Mouse (Mus musculus) 3134 (cell line): ENCODE results near the gene Cyp17a1.

Experiments
- DNase-seq: peaks from one replicate; pipeline ENCODE4 v3.0.0-alpha.2; 2011; ENCODE audit warnings: low spot score; ENCODE audit not compliant: insufficient read length; ENCODE audit errors: extremely low read depth

Cyp17a1 gene

GRCm38 (mm10) chr19:46644343-46644792 lies 28.6 kb downstream of the Cyp17a1 start:
- no peak for DNase-seq

DNA sequence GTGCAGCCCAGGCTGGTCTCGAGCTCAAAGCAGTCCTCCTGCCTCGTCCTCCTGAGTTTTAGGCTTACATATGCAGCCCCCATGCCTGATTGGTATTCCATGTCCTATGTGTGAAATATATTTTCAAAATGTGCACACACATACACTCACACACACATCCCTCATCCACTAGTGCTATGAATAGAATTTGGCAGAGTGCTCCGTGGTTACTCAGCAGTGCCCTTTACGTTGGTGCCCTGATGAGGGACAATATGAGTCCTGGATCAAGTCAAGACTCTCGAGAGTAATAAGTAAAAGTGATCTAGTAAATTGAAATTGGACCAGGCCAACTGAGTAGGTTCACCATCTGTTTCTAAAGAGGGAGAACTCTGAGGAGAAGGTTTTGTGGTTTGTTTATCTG lies 29.7 kb downstream of the Cyp17a1 start:
- DNase-seq, result no peak

DNA sequence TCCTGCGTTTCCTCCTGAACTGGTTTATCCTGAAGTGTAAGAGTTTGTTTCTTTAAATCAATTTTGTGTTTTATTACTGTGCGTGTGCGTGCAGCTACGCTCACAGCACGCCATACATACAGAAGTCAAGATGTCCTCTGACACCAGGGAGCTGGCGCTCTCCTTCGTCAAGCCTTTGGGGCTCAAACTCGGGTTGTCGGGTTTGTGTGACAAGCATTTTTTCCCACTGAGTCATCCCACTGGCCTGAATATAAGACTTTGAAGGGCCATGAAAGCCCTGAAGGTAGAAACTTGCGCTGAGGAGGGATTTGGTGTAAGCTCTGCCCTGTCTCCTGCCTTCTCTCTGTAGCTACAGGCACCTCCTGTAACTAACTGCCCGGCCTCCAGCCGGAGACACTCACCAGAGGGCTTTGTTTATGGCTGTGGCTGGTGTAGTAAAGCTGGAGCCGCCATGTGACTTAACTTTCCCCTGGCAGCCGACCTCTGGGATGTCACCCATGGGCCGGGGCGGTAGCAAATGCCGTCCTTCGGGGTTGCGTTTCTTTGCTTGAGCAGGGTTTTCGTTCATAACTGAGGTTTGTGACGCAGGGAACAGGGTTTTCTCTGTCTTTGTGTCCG lies 30.7 kb downstream of the Cyp17a1 start:
- peak; percentile 75 for DNase-seq

DNA sequence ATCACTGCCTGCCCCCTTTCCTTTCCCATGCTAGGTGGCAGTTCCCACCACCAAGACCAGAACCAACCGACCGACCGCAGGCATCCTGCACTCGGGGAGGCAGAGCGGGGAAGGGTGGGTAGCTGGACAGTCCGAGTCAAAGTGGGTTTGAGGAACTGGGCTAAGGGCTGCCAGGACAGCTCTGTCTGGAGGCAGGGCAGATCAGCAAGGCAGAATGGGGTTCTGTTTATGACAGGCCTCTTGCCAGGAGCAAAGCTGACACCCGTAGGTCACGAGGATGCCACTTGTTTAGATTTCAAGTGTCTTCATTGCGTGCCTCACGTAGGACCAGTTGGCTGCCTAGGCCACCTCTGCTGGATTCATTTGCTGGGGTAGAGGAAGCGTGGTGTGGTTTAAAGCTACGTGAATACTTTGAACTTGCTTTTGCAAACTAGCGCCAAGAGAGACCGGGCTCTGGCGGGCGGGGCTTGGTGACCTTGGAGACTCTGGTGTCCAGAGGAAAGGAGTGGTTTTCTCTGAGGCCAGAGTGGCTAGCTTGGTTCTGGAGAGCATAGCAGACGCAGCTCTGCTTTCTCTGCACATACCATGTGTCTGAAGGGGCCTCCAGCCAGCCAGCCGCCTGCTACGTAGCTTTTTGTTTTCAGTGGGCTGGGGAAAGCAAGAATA lies 31.4 kb downstream of the Cyp17a1 start:
- peak; percentile 69 for DNase-seq

GRCm38 (mm10) chr19:46640780-46641179 lies 32.2 kb downstream of the Cyp17a1 start:
- DNase-seq, result no peak

DNA sequence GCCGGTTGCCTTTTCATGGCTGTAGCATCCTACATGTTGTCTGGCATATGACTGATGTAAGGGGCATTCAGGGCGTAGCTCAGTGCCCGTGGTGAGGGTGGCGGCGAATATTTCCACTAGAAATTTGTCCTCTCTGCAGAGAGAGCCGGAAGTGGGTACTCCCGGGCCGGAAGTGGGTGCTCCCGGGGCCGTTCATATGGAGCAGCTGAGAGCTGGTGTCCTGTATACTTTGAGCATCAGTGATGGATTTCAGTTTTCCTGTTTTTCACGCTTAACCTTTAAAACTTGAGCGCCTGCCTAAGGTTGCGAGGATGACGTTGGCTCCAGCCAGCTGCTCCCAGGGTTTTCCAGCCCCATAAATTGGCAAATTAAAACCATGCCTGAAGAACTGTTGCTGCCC lies 33.5 kb downstream of the Cyp17a1 start:
- no peak for DNase-seq

GRCm38 (mm10) chr19:46639053-46639452 lies 33.9 kb downstream of the Cyp17a1 start:
- DNase-seq, result no peak

- no peak for DNase-seq
Measured at GRCm38 (mm10) chr19:46637598-46637997, 35.4 kb downstream of the Cyp17a1 start.

DNA sequence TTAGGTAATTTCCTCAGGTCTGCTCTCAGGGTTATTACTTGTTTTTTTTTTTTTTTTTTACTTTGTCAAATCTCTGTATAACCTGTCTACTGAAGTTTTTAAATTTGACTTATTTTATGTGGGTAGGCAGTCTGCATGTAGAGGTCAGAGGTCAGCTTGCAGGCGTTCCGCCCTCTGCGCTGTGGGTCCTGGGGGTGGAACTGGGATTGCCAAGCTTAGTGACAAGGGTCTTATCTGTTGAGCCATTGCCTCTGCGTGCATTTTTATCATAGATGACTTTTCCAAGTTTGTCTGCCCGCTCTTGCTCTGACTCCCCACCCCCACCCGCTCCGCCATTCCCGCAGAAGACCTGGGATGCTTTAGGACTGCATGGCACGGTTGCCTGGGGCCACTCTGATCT lies 37.2 kb downstream of the Cyp17a1 start:
- DNase-seq, result no peak

GRCm38 (mm10) chr19:46631637-46632036 lies 41.3 kb downstream of the Cyp17a1 start:
- DNase-seq, result no peak

DNA sequence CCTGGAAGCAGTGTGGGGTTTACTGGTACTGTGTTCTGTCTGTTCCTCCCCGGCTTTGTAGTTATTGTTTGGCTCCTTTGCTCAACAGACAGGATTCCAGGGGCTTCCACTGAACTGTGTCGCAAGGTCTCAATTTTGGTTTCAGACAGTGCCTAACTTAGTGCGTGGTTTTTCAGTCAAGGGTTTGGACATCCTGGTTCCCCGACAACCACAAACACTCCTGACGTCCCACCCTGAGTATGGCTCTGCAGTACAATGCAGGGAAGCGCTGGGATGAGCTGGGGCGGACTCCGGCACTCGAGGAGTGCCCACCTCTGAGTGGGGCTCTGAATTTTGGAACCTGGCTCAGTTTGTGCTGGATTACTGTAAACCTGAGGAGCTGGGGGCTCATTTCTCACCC lies 43.2 kb downstream of the Cyp17a1 start:
- no peak for DNase-seq

DNA sequence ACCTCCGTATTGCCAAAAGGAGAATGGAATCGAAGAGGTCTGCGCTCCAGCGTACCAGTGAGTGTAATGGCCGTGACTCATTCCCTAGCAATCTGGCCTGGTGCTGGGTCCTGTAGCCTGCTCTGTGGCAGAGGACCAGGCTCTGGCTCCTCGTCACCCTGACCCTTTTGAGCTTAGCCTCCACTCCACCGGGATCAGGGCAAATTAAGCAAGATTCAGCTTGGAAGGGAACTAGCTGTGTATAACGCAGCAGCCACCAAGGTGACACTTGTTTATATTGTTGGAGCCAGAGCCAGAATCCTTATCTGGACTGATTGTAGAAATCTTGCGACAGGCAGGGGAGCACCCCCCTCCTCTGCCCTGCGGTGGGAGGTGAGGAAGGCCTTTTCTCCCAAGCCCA lies 44.6 kb downstream of the Cyp17a1 start:
- no peak for DNase-seq

- DNase-seq, result no peak
Measured at GRCm38 (mm10) chr19:46625519-46625918, 47.5 kb downstream of the Cyp17a1 start.

GRCm38 (mm10) chr19:46625015-46625414 lies 48.0 kb downstream of the Cyp17a1 start:
- no peak for DNase-seq

DNA sequence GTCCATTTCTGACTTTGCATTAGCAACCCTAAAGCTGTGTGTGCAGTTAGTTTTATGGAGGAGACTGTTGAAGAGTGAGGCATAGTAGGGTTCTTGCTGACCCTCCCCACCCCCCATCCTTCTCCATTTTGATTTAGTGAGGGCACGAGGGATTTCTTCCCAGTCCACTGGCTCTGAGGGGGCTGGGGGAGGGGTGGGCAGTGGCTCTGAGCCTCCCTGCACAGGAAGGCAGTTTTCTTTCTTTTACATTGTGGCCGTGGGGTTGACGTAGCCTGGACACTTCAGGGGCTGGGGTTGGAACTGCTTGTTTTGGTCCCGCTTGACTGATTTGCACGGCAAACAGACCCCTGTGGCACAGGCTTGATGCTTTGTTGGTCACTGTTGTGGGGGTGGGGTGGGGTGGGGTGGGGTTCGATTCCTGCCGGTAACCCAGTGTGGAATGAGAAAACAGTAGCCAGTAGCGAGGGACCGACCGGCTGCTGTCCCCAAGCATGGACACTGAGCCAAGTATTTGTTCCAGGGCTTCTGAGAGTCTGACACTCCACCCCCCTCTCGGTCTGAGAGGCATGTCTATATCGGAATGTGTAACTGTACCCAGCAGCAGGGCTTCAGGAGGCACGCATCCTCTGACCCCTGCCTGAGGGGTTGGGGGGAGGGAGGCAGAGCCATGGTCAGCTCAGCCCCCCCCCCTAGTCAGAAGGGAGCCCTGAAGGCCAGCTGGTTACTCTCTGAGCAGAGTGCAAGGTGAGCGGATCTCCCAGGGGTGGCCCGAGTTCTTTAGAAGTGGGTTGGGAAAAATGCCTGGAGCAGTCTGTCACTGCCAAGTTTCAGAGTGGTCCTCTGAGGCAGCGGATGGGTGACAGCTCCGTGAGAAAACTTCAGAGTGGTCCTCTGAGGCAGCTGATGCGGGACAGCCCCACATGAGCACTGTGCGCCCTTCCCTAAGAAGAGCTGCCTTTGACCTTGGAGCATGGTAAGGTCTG lies 48.9 kb downstream of the Cyp17a1 start:
- DNase-seq, result no peak

GRCm38 (mm10) chr19:46623194-46623667 lies 49.7 kb downstream of the Cyp17a1 start:
- DNase-seq, result no peak

DNA sequence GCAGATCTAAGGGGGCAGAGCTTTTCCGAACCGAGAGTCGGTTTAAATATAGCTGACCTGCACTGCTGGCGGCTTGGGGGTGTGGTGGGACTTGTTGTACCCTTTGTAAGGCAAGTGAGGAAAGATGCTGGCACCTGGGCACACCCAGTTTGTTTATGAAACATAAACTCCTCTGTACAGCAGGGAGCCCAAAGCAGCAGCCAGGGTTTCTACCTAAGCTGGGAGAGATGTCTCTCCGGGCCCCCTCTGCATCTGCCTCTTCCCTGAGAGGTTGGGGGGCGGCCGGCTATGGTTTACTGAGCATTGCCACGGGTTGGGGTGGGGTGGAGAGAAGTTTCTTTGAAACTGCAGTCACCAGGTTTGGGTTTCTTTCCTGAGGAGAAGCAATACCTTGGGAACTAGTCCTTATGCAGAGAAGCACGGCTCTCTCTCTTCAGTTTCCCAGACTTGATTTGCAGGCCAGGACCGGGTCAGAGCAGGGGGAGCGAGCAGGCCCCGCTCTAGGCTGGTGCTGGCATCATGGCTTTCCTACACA lies 50.2 kb downstream of the Cyp17a1 start:
- no peak for DNase-seq

DNA sequence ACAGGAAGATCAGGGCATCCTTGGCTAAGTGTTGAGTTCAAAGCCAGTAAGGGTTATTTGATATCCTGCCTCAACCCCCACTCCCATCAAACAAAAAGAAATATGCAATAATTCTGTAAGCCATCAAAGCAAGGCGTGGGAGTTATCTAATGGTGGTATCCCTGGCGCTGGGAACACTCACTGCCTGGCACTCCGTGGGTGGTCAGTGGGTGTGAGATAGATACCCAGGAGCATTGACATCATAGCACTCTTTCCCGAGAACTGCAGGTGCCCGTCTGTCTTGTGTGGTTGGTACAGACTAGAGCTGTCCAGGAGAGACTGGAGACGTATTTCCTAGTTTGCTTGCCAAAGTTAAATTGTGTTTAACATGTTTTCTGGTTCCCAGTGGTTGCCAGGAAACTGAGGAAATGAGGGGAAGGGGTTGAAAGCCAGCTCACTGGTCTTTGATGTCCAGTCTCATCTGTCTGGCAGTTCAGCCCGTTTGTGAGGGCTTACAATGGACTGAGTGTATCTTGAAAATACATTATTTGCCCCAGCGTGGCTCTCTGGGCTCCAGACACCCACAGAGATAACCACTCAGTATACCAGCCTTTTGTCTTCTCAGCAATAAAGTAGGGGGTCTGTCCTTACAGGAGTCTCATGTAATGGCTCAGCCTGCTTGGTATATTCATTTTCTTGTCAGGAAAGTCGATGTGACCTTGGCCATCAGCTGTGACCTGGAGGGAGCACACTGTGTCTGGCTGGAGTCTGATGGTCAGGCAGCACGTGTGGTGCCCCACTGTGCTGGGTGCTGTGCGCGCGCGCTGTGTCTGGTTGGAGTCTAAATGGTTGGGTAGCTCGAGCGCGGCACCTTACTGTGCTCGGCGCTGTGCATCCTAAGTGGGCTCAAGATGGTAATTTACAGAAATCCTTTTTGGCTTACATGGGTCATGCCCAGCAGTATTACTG lies 51.5 kb downstream of the Cyp17a1 start:
- no peak for DNase-seq

GRCm38 (mm10) chr19:46620016-46620808 lies 52.8 kb downstream of the Cyp17a1 start:
- DNase-seq, result no peak
